Mouse (Mus musculus) ovary, adult 10 weeks (tissue): ENCODE measurements around the gene Ap1b1. TPM values are rescaled to one million over a fixed set of nuclear protein-coding genes. Genes with fewer than 3 reads are reported as not detected.

ENCODE experiments used
- polyA plus RNA-seq: library from polyadenylated mRNA; stranded (reverse); fragments of 350-450 nt; fragmentation: Illumina TruSeq; extraction: RNeasy Lipid Tissue Mini Kit (QIAGEN cat#74804); gene quantifications from one replicate; pipeline ENCODE4 v1.2.3, GENCODE M21; 2014

Ap1b1 gene
- 48.5 TPM for polyA plus RNA-seq

DNA sequence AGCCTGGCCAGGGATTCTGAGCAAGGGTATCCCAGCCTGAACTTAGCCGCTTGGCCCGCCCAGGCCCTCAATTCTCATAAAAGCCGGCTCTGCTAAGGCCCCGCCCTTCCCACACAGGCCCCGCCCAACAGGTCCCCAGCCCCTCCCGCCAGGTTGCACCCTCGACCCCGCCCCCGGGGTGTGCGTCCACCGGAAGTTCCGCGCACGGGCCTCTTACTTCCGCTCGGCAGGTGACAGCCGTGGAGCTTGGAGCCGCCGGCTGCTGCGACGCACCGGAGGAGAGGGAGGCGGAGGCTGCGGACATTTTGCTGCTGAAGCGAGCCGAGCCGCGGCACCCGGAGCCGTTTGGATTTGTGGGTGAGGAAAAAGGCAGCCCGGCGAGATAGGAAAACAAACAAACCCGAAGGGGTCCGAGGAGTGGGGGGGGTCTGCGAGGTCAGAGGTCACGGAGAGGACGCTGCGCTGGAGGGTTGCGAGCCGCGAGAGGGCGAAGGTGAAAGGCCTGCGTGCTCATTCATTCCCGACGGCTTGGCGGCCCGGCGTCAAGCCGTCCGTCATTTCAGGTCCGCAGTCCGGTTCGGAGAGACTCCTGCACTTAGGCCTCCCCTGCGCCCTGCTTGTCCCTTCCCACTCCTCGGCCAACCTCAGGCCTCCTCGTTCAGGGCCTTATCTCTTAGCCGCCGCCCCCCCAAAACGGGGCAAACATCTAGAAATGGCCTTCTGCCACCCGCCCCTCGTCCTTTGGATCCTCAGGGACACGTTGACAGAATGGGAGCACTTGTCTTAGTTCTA lies at the start of gene Ap1b1:
Ap1b1 (plus strand) TSS at position 130 of the 792 bp plus-strand sequence.

DNA sequence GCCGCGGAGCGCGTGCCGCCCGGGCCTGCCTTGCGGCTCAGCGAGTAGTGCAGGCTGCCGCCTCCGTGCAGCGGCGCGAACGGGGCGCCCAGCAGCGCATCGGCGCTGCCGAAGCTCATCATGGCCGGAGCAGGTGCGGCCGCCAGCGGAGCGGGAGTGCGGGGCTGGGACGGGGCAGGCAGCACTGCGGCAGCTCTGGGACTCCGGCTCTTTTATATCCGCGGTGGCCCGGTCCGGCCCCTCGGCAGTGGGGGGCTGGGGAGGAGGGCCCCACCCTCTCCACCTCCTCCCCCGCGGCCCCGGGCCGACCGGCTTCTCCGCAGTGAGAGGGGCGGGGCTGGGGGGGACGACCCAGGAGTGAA lies 38.8 kb upstream of the Ap1b1 start, which contains the start of gene Nefh:
Nefh (minus strand) TSS at position 252 of the 362 bp plus-strand sequence.

DNA sequence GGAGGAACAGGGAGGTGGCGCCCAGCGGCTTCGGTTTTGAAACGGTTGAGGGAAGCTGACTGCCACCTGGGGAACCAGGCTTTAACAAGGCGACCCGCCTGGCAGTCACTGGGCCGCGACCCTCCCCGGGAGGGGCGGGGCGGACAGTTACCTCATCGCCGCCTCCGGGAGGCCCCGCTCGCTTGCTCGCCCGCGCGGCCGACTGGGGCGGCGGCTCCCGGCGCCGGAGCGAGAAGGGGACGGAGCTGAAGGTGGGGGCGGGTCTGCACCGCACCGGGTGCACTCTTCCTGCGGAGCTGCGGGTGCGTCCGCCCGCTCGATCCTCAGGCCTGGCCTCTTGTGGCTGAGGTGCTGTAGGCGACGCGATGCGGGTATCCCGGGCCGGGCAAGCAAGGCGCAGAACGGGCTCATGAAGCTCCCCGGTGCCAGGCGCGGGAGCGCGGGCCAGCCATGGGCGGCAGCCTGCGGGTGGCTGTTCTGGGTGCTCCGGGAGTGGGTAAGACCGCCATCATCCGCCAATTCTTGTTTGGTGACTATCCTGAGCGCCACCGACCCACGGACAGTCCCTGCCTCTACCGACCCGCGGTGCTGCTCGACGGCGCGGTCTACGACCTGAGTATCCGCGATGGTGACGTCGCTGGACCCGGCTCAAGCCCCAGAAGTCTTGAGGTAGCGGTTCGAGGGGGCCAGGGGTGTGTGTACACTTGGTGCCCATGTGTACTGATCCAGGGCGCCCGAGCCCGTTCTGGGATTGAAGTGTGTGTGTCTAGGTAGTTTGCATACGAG lies 71.4 kb downstream of the Ap1b1 start, which contains the start of gene Rasl10a:
Rasl10a (plus strand) TSS at position 273 of the 786 bp plus-strand sequence.

DNA sequence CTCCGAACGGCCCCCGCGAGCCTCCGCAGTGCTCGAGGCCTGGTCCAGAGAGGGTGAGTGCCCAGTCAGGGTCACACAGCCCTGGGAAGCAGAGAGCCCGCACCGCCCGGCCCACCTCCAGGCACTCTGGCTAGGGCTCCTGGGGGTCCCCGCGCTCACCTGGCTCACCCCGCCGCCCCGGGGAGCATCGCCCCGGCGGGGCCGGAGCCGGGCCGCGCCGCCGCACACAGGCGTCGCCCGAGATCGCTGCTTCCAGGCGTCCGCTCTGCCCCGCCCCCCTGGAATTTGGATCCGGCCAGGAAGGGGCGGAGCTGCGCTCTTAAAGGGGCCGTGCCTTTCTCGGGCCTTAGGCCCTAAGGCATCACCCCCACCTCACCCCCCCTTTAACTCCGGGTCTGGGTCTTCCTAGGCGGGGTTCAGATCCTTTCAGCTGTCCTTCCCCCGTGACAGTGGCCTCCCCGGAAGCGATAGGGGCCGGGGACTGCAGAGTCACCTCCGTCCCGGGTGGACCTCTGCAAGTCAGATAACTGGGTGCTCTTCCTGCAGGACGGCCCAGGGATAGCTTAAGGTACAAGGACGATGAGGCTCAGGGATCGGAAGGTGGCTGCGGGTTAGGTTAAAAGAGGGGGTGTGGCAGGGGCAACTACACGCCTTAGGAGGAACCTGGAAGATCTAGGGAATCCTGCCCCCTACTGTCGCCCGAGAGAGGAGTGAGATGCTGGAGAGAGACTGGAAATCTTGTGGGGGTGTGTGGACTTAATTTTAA lies 78.6 kb downstream of the Ap1b1 start, which contains the start of gene Gas2l1:
Gas2l1 (minus strand) TSS at position 272 of the 766 bp plus-strand sequence.

Other genes starting within 250 kb of the Ap1b1 start
- not detected for gene Cabp7, start 240.0 kb upstream of the Ap1b1 start, polyA plus RNA-seq
- gene Nf2, start 137.3 kb upstream of the Ap1b1 start, polyA plus RNA-seq, result 106 TPM
- gene Nipsnap1, start 112.9 kb upstream of the Ap1b1 start, polyA plus RNA-seq, result 26.4 TPM
- gene Thoc5, start 91.5 kb upstream of the Ap1b1 start, polyA plus RNA-seq, result 6.7 TPM
- gene Nefh, start 38.8 kb upstream of the Ap1b1 start, polyA plus RNA-seq, result 0.20 TPM
- 20.1 TPM for gene Rasl10a, start 71.3 kb downstream of the Ap1b1 start, polyA plus RNA-seq
- 2.5 TPM for gene Gas2l1, start 78.5 kb downstream of the Ap1b1 start, polyA plus RNA-seq
- gene Rhbdd3, start 112.1 kb downstream of the Ap1b1 start, polyA plus RNA-seq, result 0.80 TPM
- gene Ewsr1, start 112.4 kb downstream of the Ap1b1 start, polyA plus RNA-seq, result 214 TPM
- gene Emid1, start 165.4 kb downstream of the Ap1b1 start, polyA plus RNA-seq, result not detected